Comparison of ENCODE assay signal across 18 mouse cellular contexts in genomic region chr11:118486281-118486680, GRCm38 (mm10).
"Had no signal": no experiment of that assay in that cellular context is flagged by ENCODE, and none has a peak within 500 bp of the region (broad histone marks: within the 10 kb centered on the region; RNA-seq: fewer than 3 reads in every experiment).

No protein-coding gene starts in this region.

- H3K9ac ChIP-seq: lung, embryonic 14.5 days; midbrain, embryonic 12.5 days; neural tube, embryonic 13.5 days; neural tube, embryonic 15.5 days had no signal

- H3K4me3 ChIP-seq: midbrain, embryonic 10.5 days; midbrain, embryonic 12.5 days; myocyte; neural tube, embryonic 13.5 days; neural tube, embryonic 15.5 days had no signal

- H3K27me3 ChIP-seq: neural tube, embryonic 13.5 days; neural tube, embryonic 15.5 days had no signal

- H3K27ac ChIP-seq: midbrain, embryonic 10.5 days; midbrain, embryonic 12.5 days had no signal

- ATAC-seq: midbrain, embryonic 16.5 days had no signal

- DNase-seq: lung, embryonic 14.5 days; lung, postnatal 10 days; lung, postnatal 4 days; midbrain, embryonic 14.5 days; retina, postnatal 1 day; right cerebral cortex, adult 18-20 months; right cerebral cortex, postnatal 25 days; right cerebral cortex, postnatal 4 days; spleen, adult 18-20 months; thymus, adult 18-20 months; thymus, postnatal 14 days; thymus, postnatal 36 days had no signal

- H3K4me2 ChIP-seq: lung, embryonic 14.5 days; midbrain, embryonic 12.5 days; neural tube, embryonic 13.5 days; neural tube, embryonic 15.5 days had no signal

- H3K9me3 ChIP-seq: midbrain, embryonic 10.5 days; midbrain, embryonic 12.5 days; neural tube, embryonic 13.5 days; neural tube, embryonic 15.5 days had no signal
